Mouse (Mus musculus): ENCODE results near the gene Acox3. TPM values are rescaled to one million over a fixed set of nuclear protein-coding genes. Genes with fewer than 3 reads are reported as not detected.

The Acox3 gene
- polyA plus RNA-seq, 1 experiment from 2014 or later = 15.1 TPM

DNA sequence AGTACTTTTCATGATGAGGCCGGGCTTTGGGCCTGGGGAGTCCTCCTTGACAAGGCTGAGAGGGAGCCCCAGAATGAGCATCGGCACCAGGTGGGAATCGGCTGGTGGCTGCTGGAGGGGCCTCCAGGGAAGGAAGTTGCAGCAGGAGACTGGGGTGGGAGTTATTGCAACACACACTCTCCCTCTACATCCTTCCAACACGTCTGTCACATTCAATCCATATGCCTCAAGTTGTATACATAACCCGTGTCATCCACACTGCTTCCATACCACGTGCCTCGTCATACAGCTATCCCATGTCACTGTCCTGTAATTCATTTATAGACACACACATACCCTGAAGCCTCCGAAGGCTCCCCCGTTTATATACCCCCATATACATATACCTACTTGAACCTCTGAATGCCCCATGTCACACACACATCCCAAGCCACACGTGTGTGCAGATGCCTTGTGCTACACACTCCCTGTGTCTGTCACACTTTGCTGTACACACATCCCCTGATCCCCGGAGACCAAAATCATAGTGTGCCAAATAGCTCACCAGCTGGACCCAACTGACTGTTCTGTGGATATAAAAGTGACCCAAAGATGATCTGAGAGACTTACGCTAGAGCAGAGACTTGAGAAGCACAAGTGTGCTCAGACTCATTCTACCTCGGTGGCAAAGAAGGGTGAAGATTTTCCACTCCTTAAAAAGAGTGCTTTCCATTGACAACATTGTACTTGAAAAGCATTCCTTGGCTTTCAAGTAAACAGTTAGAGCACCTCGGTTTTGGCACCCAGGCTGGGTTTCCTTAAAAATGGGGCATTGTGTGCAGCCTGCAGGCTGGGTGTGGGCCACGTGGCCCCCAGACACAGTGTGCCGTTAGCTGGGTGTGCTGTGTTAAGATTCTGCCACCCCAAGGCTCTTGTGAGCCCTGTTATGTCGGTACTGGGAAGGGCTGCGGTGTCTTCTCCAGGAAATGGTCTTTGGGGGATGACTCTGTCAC, 13.6 kb downstream of the Acox3 start:
- H3K27me3 ChIP-seq (replicated peaks; ENCODE audit: control insufficient read depth, insufficient read depth, low read length) = no peaks in the 10 kb centered on the region
- no peaks in the 10 kb centered on the region for H3K9me3 ChIP-seq (ENCODE audit: control insufficient read depth, low read length)
- no peak overlapping the region for H3K4me2 ChIP-seq (ENCODE audit: low read length)
- no peak overlapping the region for H3K4me3 ChIP-seq (ENCODE audit: low read depth, low read length)
- peak overlapping the region; percentile 48; the same call in 1 of the 2 replicates for H3K27ac ChIP-seq (ENCODE audit: low read depth)
- H3K9ac ChIP-seq (ENCODE audit: low read length) = no peak overlapping the region
- DNase-seq (ENCODE audit: low spot score) = no peak
- no peak; the same call in 1 of the 2 replicates for ATAC-seq (replicated peaks; ENCODE audit: low FRiP score, low TSS enrichment, low read depth)
- no peaks in the 10 kb centered on the region for H3K4me1 ChIP-seq (replicated peaks; ENCODE audit: control insufficient read depth, insufficient read depth, low read length)
- H3K36me3 ChIP-seq (ENCODE audit: control insufficient read depth, insufficient read depth, low read length) = peaks cover 21% of the 10 kb centered on the region
- WGBS = 69% methylated on average over 18 of the region's 18 CpGs

DNA sequence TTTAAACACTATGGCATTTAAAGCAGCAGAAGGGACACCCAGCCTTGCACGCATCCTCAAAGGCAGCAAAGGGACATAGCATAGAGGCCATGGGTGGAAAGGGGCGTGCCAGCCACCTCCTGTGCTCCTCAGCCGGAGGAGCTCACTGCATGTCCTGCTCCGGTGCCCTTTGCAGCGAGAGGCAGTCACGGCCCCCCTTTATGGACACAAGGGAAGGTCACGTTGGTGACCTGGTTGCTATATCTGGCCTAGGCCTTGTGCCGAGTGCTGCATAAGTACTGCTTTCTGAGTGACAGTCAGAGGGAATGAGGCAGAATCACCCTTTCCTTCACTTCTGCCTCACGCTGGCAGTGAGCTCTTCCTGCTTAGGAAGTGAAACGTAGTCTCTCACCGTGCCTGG, 17.4 kb downstream of the Acox3 start:
- Histone ChIP-seq H3K9ac (ENCODE audit: low read length) (no peak overlapping the region), H3K36me3 (ENCODE audit: control insufficient read depth, insufficient read depth, low read length) (peaks cover 30% of the 10 kb centered on the region), H3K4me1 (replicated peaks; ENCODE audit: control insufficient read depth, insufficient read depth, low read length) (no peaks in the 10 kb centered on the region), H3K4me2 (ENCODE audit: low read length) (no peak overlapping the region), H3K4me3 (ENCODE audit: low read depth, low read length) (no peak overlapping the region), H3K27ac (ENCODE audit: low read depth) (no peak overlapping the region), H3K27me3 (replicated peaks; ENCODE audit: control insufficient read depth, insufficient read depth, low read length) (no peaks in the 10 kb centered on the region), H3K9me3 (ENCODE audit: control insufficient read depth, low read length) (no peaks in the 10 kb centered on the region)
- no peak for ATAC-seq (replicated peaks; ENCODE audit: low FRiP score, low TSS enrichment, low read depth)
- 88% methylated on average over 11 of the region's 11 CpGs for WGBS
- no peak for DNase-seq (ENCODE audit: low spot score)

DNA sequence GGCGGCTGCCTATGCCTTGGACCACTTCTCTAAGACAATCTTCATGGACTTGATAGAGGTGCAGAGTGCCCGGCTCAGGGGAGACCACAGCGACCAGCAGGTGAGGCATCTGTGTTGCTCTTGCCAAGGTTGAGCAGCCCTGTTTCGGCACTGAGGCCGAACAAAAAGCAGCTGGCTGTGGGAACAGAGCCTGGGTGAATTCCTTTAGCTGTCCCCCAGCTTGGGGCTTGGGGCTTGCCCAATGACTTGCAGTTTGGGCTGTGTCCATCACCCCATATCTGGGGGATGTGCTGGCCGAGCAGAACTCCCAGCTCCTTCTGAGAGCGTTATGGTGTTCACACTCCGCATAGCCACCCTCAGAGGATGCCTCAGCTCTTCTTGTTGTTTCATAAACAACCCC, 18.7 kb downstream of the Acox3 start:
- ATAC-seq (replicated peaks; ENCODE audit: low FRiP score, low TSS enrichment, low read depth) = no peak
- Histone ChIP-seq H3K27me3 (replicated peaks; ENCODE audit: control insufficient read depth, insufficient read depth, low read length) (no peaks in the 10 kb centered on the region), H3K4me1 (replicated peaks; ENCODE audit: control insufficient read depth, insufficient read depth, low read length) (no peaks in the 10 kb centered on the region), H3K9ac (ENCODE audit: low read length) (no peak overlapping the region), H3K27ac (ENCODE audit: low read depth) (no peak overlapping the region), H3K9me3 (ENCODE audit: control insufficient read depth, low read length) (no peaks in the 10 kb centered on the region), H3K4me3 (ENCODE audit: low read depth, low read length) (no peak overlapping the region), H3K36me3 (ENCODE audit: control insufficient read depth, insufficient read depth, low read length) (peaks cover 30% of the 10 kb centered on the region), H3K4me2 (ENCODE audit: low read length) (no peak overlapping the region)
- no peak for DNase-seq (ENCODE audit: low spot score)
- 92% methylated on average over 8 of the region's 8 CpGs for WGBS

DNA sequence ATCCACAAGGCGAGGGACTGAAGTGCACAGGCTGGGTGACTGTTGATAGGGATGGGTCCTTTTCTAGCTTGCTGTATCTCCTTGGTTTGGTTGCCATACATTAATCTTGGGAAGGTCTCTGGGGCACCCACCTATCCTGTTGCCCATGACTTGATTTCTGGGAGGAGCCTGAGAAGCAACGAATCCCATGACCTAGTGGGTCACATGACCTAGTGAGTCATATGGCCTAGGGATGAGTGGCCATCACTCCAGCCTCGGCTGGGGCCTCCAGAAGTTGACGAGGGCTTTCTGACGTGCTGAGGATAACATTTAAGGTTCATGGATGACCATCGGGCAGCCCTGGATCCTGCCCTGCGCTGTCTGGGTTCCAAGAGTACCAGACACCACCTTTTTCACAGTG, 22.5 kb downstream of the Acox3 start:
- H3K27ac ChIP-seq (ENCODE audit: low read depth) = no peak overlapping the region
- no peaks in the 10 kb centered on the region for H3K27me3 ChIP-seq (replicated peaks; ENCODE audit: control insufficient read depth, insufficient read depth, low read length)
- H3K4me3 ChIP-seq (ENCODE audit: low read depth, low read length) = no peak overlapping the region
- no peaks in the 10 kb centered on the region for H3K9me3 ChIP-seq (ENCODE audit: control insufficient read depth, low read length)
- DNase-seq (ENCODE audit: low spot score) (no peak), ATAC-seq (replicated peaks; ENCODE audit: low FRiP score, low TSS enrichment, low read depth) (no peak)
- 75% methylated on average over 7 of the region's 7 CpGs for WGBS
- no peak overlapping the region for H3K4me2 ChIP-seq (ENCODE audit: low read length)
- peaks cover 19% of the 10 kb centered on the region for H3K4me1 ChIP-seq (replicated peaks; ENCODE audit: control insufficient read depth, insufficient read depth, low read length)
- H3K36me3 ChIP-seq (ENCODE audit: control insufficient read depth, insufficient read depth, low read length) = peaks cover 19% of the 10 kb centered on the region
- no peak overlapping the region for H3K9ac ChIP-seq (ENCODE audit: low read length)

DNA sequence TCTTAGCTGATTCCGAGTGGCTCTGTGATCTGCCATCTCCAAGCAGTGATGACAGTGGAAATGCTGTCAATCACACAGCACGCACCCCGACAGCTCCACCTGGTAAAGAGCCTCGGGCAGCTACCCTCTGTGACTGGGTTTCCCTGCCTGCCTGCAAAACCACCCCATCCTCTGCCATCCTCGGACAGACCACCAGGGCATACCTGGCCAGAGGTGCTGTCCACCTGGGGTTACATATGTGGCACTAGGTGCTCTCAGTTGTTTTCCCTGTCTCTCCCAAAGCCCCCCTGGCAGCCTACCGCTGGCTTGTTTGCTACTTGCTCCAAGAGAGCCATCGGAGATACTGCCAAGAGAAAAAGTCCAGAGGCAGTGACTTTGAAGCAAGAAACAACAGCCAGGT, 24.0 kb downstream of the Acox3 start:
- H3K9ac ChIP-seq (ENCODE audit: low read length) = no peak overlapping the region
- DNase-seq (ENCODE audit: low spot score) (no peak), ATAC-seq (replicated peaks; ENCODE audit: low FRiP score, low TSS enrichment, low read depth) (no peak)
- peaks cover 17% of the 10 kb centered on the region; the same call in 1 of the 2 replicates for H3K36me3 ChIP-seq (ENCODE audit: control insufficient read depth, insufficient read depth, low read length)
- H3K27me3 ChIP-seq (replicated peaks; ENCODE audit: control insufficient read depth, insufficient read depth, low read length) = no peaks in the 10 kb centered on the region
- H3K4me1 ChIP-seq (replicated peaks; ENCODE audit: control insufficient read depth, insufficient read depth, low read length) = peaks cover 19% of the 10 kb centered on the region
- 90% methylated on average over 7 of the region's 7 CpGs for WGBS
- H3K4me2 ChIP-seq (ENCODE audit: low read length) = no peak overlapping the region
- no peak overlapping the region for H3K4me3 ChIP-seq (ENCODE audit: low read depth, low read length)
- no peaks in the 10 kb centered on the region for H3K9me3 ChIP-seq (ENCODE audit: control insufficient read depth, low read length)
- no peak overlapping the region for H3K27ac ChIP-seq (ENCODE audit: low read depth)

DNA sequence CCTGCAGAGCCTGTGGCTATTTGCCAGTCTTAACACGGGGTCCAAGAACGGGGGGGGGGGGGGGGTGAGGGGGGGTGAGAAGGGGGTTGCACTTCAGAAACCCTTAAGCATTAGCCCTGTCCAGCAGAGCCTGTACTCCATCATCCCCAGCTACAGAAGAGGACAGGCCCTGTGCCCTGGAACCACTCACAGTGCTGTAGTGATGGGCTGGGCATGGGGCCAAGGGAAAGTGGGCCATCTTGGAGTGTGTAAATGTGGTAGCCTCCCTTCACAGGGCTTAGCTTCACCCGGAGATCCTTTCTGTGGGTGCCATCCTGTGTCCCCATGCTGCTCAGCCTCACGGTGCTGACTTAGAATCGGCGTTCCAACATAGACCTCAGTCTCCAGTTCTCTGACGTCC, 24.9 kb downstream of the Acox3 start:
- Histone ChIP-seq H3K4me2 (ENCODE audit: low read length) (no peak overlapping the region), H3K27me3 (replicated peaks; ENCODE audit: control insufficient read depth, insufficient read depth, low read length) (no peaks in the 10 kb centered on the region), H3K9me3 (ENCODE audit: control insufficient read depth, low read length) (no peaks in the 10 kb centered on the region), H3K36me3 (ENCODE audit: control insufficient read depth, insufficient read depth, low read length) (peaks cover 8% of the 10 kb centered on the region; the same call in 1 of the 2 replicates), H3K4me3 (ENCODE audit: low read depth, low read length) (no peak overlapping the region), H3K4me1 (replicated peaks; ENCODE audit: control insufficient read depth, insufficient read depth, low read length) (peaks cover 19% of the 10 kb centered on the region), H3K27ac (ENCODE audit: low read depth) (no peak overlapping the region), H3K9ac (ENCODE audit: low read length) (no peak overlapping the region)
- 64% methylated on average over 6 of the region's 7 CpGs for WGBS
- ATAC-seq (replicated peaks; ENCODE audit: low FRiP score, low TSS enrichment, low read depth) (no peak; the same call in 1 of the 2 replicates), DNase-seq (ENCODE audit: low spot score) (no peak)

DNA sequence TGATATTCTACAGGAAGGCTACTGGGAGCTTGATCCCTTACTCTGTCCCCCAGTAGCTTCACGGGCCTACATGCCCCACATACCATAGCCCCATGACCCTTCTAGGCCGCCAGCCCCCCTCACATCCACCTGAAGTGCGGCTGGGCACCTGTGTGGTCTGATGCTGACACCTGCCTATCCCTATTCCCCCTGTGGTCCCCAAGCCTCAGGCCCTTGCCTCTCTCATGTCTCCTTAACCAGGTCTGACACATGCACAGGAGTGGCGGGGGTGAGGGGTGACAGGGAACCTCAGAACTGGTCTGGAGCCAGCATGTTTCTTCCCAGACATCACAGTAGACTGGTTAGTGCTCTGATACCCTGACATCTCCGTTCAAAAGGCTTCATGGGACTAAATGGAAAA, 25.7 kb downstream of the Acox3 start:
- ATAC-seq (replicated peaks; ENCODE audit: low FRiP score, low TSS enrichment, low read depth) (no peak), DNase-seq (ENCODE audit: low spot score) (no peak)
- H3K4me2 ChIP-seq (ENCODE audit: low read length) = no peak overlapping the region
- 84% methylated on average over 5 of the region's 5 CpGs for WGBS
- H3K9ac ChIP-seq (ENCODE audit: low read length) = no peak overlapping the region
- no peaks in the 10 kb centered on the region for H3K9me3 ChIP-seq (ENCODE audit: control insufficient read depth, low read length)
- no peak overlapping the region for H3K27ac ChIP-seq (ENCODE audit: low read depth)
- peaks cover 19% of the 10 kb centered on the region for H3K4me1 ChIP-seq (replicated peaks; ENCODE audit: control insufficient read depth, insufficient read depth, low read length)
- H3K36me3 ChIP-seq (ENCODE audit: control insufficient read depth, insufficient read depth, low read length) = no peaks in the 10 kb centered on the region
- H3K27me3 ChIP-seq (replicated peaks; ENCODE audit: control insufficient read depth, insufficient read depth, low read length) = no peaks in the 10 kb centered on the region
- H3K4me3 ChIP-seq (ENCODE audit: low read depth, low read length) = no peak overlapping the region

DNA sequence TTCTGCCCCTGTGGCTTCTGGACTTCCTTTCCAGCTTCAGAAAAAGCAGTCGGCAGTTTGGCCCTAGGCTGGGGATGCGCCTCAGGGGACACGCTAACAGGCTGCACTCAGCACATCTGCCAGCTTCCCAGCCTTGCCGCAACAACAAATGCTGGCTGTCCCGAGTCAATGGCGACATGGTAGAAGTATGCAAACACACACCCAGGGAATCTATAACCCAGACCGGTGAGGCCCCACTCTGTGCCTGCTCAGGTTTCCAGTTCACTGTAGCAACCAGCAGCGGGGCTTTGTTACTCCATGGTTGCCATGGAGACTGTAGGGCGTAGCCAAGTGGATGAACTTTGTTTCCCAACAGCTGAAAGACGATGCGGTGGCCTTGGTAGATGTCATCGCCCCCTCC, 26.5 kb downstream of the Acox3 start:
- no peaks in the 10 kb centered on the region for H3K9me3 ChIP-seq (ENCODE audit: control insufficient read depth, low read length)
- no peak overlapping the region for H3K4me2 ChIP-seq (ENCODE audit: low read length)
- H3K4me3 ChIP-seq (ENCODE audit: low read depth, low read length) = no peak overlapping the region
- ATAC-seq (replicated peaks; ENCODE audit: low FRiP score, low TSS enrichment, low read depth) (peak; percentile 71), DNase-seq (ENCODE audit: low spot score) (peak; percentile 69)
- H3K27me3 ChIP-seq (replicated peaks; ENCODE audit: control insufficient read depth, insufficient read depth, low read length) = no peaks in the 10 kb centered on the region
- H3K36me3 ChIP-seq (ENCODE audit: control insufficient read depth, insufficient read depth, low read length) = no peaks in the 10 kb centered on the region
- H3K27ac ChIP-seq (ENCODE audit: low read depth) = no peak overlapping the region
- H3K4me1 ChIP-seq (replicated peaks; ENCODE audit: control insufficient read depth, insufficient read depth, low read length) = peaks cover 19% of the 10 kb centered on the region
- H3K9ac ChIP-seq (ENCODE audit: low read length) = no peak overlapping the region
- WGBS = 24% methylated on average over 12 of the region's 12 CpGs

DNA sequence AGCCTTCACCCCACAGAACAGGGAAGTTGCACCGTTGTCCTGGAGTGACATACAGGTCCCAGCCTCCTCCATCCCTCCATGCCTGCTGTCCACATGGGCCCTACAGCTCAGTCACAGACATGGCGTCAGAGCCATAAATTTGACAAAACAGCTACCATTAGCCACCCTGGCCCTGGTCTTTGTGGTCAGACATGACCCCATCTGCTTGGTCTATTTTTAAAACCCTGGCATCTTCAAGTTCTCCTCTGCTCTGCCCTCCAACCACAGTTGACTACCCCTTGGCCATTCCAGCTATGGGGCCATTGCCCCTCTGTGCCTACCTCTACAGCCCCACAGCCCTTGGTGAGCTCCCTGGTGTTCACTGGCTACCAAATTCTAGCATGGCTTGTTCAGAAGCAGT, 27.1 kb downstream of the Acox3 start:
- H3K27ac ChIP-seq (ENCODE audit: low read depth) = no peak overlapping the region
- H3K9me3 ChIP-seq (ENCODE audit: control insufficient read depth, low read length) = no peaks in the 10 kb centered on the region
- no peak overlapping the region for H3K4me3 ChIP-seq (ENCODE audit: low read depth, low read length)
- H3K4me2 ChIP-seq (ENCODE audit: low read length) = no peak overlapping the region
- peaks cover 19% of the 10 kb centered on the region for H3K4me1 ChIP-seq (replicated peaks; ENCODE audit: control insufficient read depth, insufficient read depth, low read length)
- H3K27me3 ChIP-seq (replicated peaks; ENCODE audit: control insufficient read depth, insufficient read depth, low read length) = no peaks in the 10 kb centered on the region
- DNase-seq (ENCODE audit: low spot score) (no peak), ATAC-seq (replicated peaks; ENCODE audit: low FRiP score, low TSS enrichment, low read depth) (no peak)
- WGBS = 75% methylated on average over 2 of the region's 2 CpGs
- no peaks in the 10 kb centered on the region for H3K36me3 ChIP-seq (ENCODE audit: control insufficient read depth, insufficient read depth, low read length)
- no peak overlapping the region for H3K9ac ChIP-seq (ENCODE audit: low read length)
